Mouse (Mus musculus) stomach, embryonic 14.5 days (tissue): ENCODE measurements around the gene Zp3. TPM values are rescaled to one million over a fixed set of nuclear protein-coding genes. Genes with fewer than 3 reads are reported as not detected.

Experiments
- ATAC-seq: fragments of 200-750 bp; cut with Nextera tagmentation; 2 replicates; pipeline ENCODE4 v1.8.0; 2017; ENCODE audit warnings: low read depth, moderate TSS enrichment; ENCODE audit not compliant: insufficient number of reproducible peaks, insufficient read depth, low FRiP score
- H3K27ac ChIP-seq: fragments of 300-500 bp; sonication (generic); 2 replicates; pipeline ENCODE4 v1.5.1; 2014; ENCODE audit warnings: mild to moderate bottlenecking, low read length, moderate library complexity, mixed read lengths
- H3K27me3 ChIP-seq: fragments of 300-500 bp; sonication (generic); 2 replicates; pipeline ENCODE4 v1.6.1; 2014; ENCODE audit warnings: low read length, control low read depth, mixed read lengths; ENCODE audit not compliant: control insufficient read depth, insufficient read depth
- H3K36me3 ChIP-seq: fragments of 300-500 bp; sonication (generic); 2 replicates; pipeline ENCODE4 v1.6.1; 2014; ENCODE audit warnings: mild to moderate bottlenecking, control low read depth, low read length, moderate library complexity, mixed read lengths; ENCODE audit not compliant: control insufficient read depth, insufficient read depth
- H3K4me1 ChIP-seq: fragments of 300-500 bp; sonication (generic); 2 replicates; pipeline ENCODE4 v1.6.1; 2014; ENCODE audit warnings: low read length, control low read depth, mixed read lengths; ENCODE audit not compliant: control insufficient read depth, insufficient read depth
- H3K4me2 ChIP-seq: fragments of 300-500 bp; sonication (generic); replicated peaks from 2 replicates; pipeline ENCODE4 v1.6.1; 2014; ENCODE audit warnings: low read depth, low read length, control low read depth
- H3K4me3 ChIP-seq: fragments of 300-500 bp; sonication (generic); 2 replicates; pipeline ENCODE4 v1.5.1; 2014; ENCODE audit warnings: low read depth, low read length, control low read depth
- H3K9ac ChIP-seq: fragments of 300-500 bp; sonication (generic); replicated peaks from 2 replicates; pipeline ENCODE4 v1.6.1; 2014; ENCODE audit warnings: low read depth, mild to moderate bottlenecking, control low read depth, low read length, moderate library complexity, mixed read lengths
- H3K9me3 ChIP-seq: fragments of 300-500 bp; sonication (generic); 2 replicates; pipeline ENCODE4 v1.6.1; 2016; ENCODE audit warnings: low read depth, low read length, control low read depth; ENCODE audit not compliant: control insufficient read depth
- WGBS: fragments of 180-500 bp; shearing (Covaris S2); extraction: QIAGEN DNeasy Blood & Tissue Kit; methylation state at CpG from one replicate; pipeline ENCODE4 v1.1.7; 2014; 5-methylcytosine and 5-hydroxymethylcytosine counted together
- polyA plus RNA-seq: library from polyadenylated mRNA; unstranded; fragments of >200 nt; fragmentation: Nextera tagmentation; extraction: Ambion mirVana; gene quantifications from 2 replicates; pipeline ENCODE4 v1.2.1, GENCODE M21; 2014

Gene Zp3
- polyA plus RNA-seq, 1 experiment from 2014 or later: not detected

DNA sequence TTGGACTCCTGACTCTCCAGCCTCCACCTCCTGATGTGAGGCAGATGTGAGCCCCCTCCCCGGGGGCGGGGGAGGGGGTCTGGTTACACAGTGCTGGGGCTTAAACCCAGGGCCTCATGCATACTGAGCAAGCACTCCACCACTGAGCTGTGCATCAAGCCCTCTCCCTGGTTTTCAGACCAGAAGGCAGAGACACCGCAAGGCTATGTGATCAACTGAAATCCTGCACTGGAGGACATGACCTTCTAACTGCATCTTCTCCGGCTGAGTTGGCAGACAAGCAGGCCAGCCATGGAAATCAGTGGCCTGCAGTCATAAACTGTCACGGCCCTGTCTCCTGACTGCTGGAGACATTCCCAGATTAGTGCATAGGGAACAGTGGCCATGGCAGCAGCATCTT lies 39.3 kb upstream of the Zp3 start:
- H3K9ac ChIP-seq: no peak overlapping the region
- H3K27me3 ChIP-seq: no peaks in the 10 kb centered on the region
- H3K4me2 ChIP-seq: no peak overlapping the region
- H3K4me3 ChIP-seq: no peak overlapping the region
- no peak overlapping the region for H3K27ac ChIP-seq
- no peaks in the 10 kb centered on the region for H3K9me3 ChIP-seq
- no peaks in the 10 kb centered on the region for H3K36me3 ChIP-seq
- no peak for ATAC-seq
- H3K4me1 ChIP-seq: no peaks in the 10 kb centered on the region
- 60% methylated on average over 5 of the region's 5 CpGs for WGBS

DNA sequence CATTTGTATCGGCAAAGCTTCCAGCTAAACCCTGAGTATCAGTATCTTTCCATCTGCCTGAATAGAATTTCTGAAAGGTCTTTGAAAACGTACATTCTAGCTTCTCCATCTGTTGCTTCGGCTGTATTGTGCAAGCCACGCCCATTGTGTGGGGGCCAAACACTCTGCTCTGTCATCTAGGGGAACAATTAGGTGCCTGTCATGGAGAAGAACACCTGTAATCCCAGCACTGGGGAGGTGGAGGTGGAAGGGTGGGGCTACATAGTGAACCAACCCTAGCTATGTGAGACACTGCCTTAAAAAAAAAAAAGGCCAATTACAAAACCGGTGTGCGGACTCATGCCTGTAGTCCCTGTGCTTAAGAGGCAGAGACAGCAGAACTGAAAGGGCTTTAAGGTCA lies 37.2 kb upstream of the Zp3 start:
- Histone ChIP-seq H3K9me3 (no peaks in the 10 kb centered on the region), H3K27ac (no peak overlapping the region), H3K4me3 (no peak overlapping the region), H3K36me3 (no peaks in the 10 kb centered on the region), H3K9ac (no peak overlapping the region), H3K4me1 (peaks cover 7% of the 10 kb centered on the region), H3K27me3 (no peaks in the 10 kb centered on the region), H3K4me2 (no peak overlapping the region)
- no peak for ATAC-seq
- WGBS: 65% methylated on average over 6 of the region's 6 CpGs

- H3K9ac ChIP-seq: no peak overlapping the region
Observed at GRCm38 (mm10) chr5:135945916-135946408, 33.9 kb upstream of the Zp3 start.

GRCm38 (mm10) chr5:135946621-135947020 lies 33.3 kb upstream of the Zp3 start:
- Histone ChIP-seq H3K4me1 (peaks cover 7% of the 10 kb centered on the region), H3K27ac (no peak overlapping the region), H3K9me3 (no peaks in the 10 kb centered on the region), H3K36me3 (no peaks in the 10 kb centered on the region), H3K4me3 (no peak overlapping the region), H3K9ac (no peak overlapping the region), H3K27me3 (no peaks in the 10 kb centered on the region), H3K4me2 (no peak overlapping the region)
- ATAC-seq: no peak
- WGBS: 69% methylated on average over 5 of the region's 5 CpGs

More at GRCm38 (mm10) chr5:135945916-135946408, 33.9 kb upstream of the Zp3 start:
- Histone ChIP-seq H3K9me3 (no peaks in the 10 kb centered on the region), H3K4me1 (peaks cover 7% of the 10 kb centered on the region), H3K27me3 (no peaks in the 10 kb centered on the region), H3K4me2 (no peak overlapping the region), H3K36me3 (no peaks in the 10 kb centered on the region), H3K27ac (no peak overlapping the region), H3K4me3 (no peak overlapping the region)
- peak; percentile 68; the same call in 1 of the 2 replicates for ATAC-seq
- WGBS: 45% methylated on average over 10 of the region's 10 CpGs

DNA sequence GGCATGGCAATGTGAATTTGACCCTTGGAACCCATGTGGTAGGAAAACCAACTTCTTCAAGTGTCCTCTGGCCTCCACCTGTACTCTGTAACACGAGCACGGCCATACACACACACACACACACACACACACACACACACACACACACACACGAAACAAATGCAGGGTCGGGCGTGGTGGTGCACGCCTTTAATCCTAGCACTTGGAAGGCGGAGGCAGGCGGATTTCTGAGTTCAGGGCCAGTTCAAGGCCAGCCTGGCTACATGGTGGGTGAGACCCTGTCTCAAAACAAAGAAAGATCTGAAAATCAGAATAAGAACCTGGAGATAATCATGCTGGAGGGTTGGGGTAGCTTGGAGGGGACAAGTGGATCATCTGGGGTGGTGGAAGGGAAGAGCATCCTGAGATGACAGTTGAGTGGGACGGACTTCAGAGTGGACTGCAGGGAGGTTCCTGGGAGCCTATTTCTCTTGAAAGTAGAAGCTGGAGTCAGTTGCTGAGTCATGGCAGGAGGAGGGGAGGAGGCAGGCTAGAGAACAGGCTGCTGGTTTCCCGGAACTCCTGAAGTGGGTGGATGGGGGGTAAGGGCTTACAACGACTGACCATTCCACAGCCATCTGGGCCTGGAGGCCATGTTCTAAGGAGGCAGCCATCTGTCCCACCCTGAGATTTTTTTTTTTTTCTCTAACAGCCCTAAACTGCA lies 29.0 kb upstream of the Zp3 start:
- Histone ChIP-seq H3K27me3 (no peaks in the 10 kb centered on the region), H3K4me1 (peaks cover 7% of the 10 kb centered on the region), H3K4me2 (no peak overlapping the region), H3K27ac (no peak overlapping the region), H3K9ac (no peak overlapping the region), H3K9me3 (no peaks in the 10 kb centered on the region), H3K4me3 (no peak overlapping the region), H3K36me3 (no peaks in the 10 kb centered on the region)
- no peak for ATAC-seq
- WGBS: 72% methylated on average over 11 of the region's 11 CpGs

GRCm38 (mm10) chr5:135951660-135952059 lies 28.2 kb upstream of the Zp3 start:
- no peak for ATAC-seq
- H3K4me2 ChIP-seq: no peak overlapping the region
- H3K27ac ChIP-seq: no peak overlapping the region
- no peaks in the 10 kb centered on the region for H3K36me3 ChIP-seq
- H3K4me1 ChIP-seq: peaks cover 1% of the 10 kb centered on the region; the same call in 1 of the 2 replicates
- H3K4me3 ChIP-seq: no peak overlapping the region
- H3K9ac ChIP-seq: no peak overlapping the region
- H3K9me3 ChIP-seq: no peaks in the 10 kb centered on the region
- 93% methylated on average over 2 of the region's 2 CpGs for WGBS
- H3K27me3 ChIP-seq: no peaks in the 10 kb centered on the region

DNA sequence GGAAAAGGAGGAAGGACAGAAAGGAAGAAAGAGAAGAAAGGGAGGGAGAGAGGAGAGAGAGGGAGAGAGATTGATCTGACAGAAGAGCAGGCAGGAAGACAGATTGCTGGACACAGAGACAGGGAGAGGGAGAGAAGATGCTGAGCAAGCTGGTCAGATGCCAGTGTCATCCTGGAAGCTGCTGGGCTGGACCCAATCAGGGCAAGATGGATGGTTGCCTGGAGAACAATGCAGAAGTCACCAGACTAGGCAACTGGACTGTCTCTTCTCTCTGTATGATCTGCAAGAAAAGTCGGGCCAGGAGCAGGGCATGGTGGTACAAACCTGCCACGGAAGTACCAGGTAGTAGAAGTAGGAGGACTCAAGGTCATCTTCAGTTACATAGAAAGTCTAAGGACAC lies 27.1 kb upstream of the Zp3 start:
- H3K36me3 ChIP-seq: no peaks in the 10 kb centered on the region
- WGBS: 90% methylated on average over 2 of the region's 2 CpGs
- H3K9me3 ChIP-seq: no peaks in the 10 kb centered on the region
- H3K27ac ChIP-seq: no peak overlapping the region
- H3K27me3 ChIP-seq: no peaks in the 10 kb centered on the region
- no peak overlapping the region for H3K9ac ChIP-seq
- no peak overlapping the region for H3K4me3 ChIP-seq
- peaks cover 6% of the 10 kb centered on the region; the same call in 1 of the 2 replicates for H3K4me1 ChIP-seq
- ATAC-seq: no peak
- no peak overlapping the region for H3K4me2 ChIP-seq

DNA sequence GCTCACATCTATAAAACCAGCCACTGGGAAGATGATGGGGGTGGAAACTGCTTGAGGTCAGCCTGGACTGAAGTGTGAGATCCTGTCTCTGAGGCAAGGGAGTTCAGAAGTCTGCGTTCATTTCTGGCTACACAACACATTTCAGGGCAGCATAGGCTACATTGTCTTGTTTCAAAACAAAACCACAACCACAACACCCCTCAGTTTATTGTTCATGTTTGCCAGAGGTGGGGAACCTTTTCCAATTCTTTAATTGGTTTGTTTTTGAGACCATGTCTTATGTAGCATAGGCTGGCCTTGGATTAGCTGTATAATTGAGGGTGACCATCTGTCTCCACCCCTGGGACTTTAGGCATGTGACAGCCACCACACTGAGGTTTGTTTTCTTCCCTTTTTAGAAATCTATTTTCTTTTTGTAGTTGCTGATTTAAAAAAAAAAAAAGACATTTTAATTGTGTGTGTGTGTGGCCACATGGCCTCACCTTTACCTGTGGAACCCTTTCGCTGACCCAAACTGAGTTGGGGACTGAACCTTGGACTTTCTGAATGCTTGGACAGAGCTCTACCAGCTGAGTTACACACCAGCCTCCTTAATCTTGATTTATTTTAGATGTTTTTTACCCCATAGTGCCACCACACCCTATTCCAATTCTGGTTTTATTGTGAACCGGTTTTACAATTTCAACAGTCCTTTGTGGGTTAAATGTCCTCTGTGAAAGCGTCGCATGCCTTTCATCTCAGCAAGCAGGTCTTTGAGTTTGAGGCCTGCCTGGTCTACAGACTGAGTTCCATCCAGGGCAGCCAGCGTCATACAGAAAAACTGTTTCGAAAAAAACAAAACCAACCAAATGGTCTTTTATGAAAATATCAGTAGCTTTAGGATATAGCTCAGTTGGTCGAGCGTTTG lies 23.3 kb upstream of the Zp3 start:
- WGBS: 68% methylated on average over 9 of the region's 9 CpGs
- Histone ChIP-seq H3K4me2 (peak overlapping the region; percentile 40), H3K9ac (no peak overlapping the region), H3K36me3 (no peaks in the 10 kb centered on the region), H3K27me3 (no peaks in the 10 kb centered on the region), H3K4me1 (peaks cover 10% of the 10 kb centered on the region; the same call in 1 of the 2 replicates), H3K27ac (peak overlapping the region; percentile 90), H3K4me3 (no peak overlapping the region), H3K9me3 (no peaks in the 10 kb centered on the region)
- ATAC-seq: no peak
